Mouse (Mus musculus) C2C12 (cell line): ENCODE data around the gene Rph3al.

Source experiments
- CTCF ChIP-seq: IDR thresholded peaks from one replicate; pipeline ENCODE4 v1.5.1; 2011; ENCODE audit not compliant: control insufficient read depth, insufficient read depth, insufficient read length
- MYOD1 ChIP-seq: IDR thresholded peaks from one replicate; pipeline ENCODE4 v1.6.1; 2011; ENCODE audit warnings: low read depth; ENCODE audit not compliant: control insufficient read depth, insufficient read length
- USF1 ChIP-seq: IDR thresholded peaks from one replicate; pipeline ENCODE4 v1.6.1; 2011; ENCODE audit warnings: low read depth, mild to moderate bottlenecking, control low read depth, moderate library complexity

- TF ChIP-seq CTCF: no peak
- no peak for TF ChIP-seq MYOD1
- no peak for TF ChIP-seq USF1
Measured at GRCm38 (mm10) chr11:75796029-75796445, 142.2 kb downstream of the Rph3al start, which contains the start of gene Doc2b.
